Mouse (Mus musculus): Measurements from ENCODE around the gene Itpk1. TPM values are rescaled to one million over a fixed set of nuclear protein-coding genes. Genes with fewer than 3 reads are reported as not detected.
A peak's percentile ranks its signal among the peaks of the same experiment; 100 is the strongest.

Gene Itpk1
- polyA plus RNA-seq, 1 experiment from 2014 or later = 3.0 TPM

- H3K27ac ChIP-seq = no peak overlapping the region
Measured at GRCm38 (mm10) chr12:102651871-102652270, 52.9 kb downstream of the Itpk1 start.

GRCm38 (mm10) chr12:102651401-102651800 is 53.3 kb downstream of the Itpk1 start:
- no peak overlapping the region for H3K9ac ChIP-seq
- H3K27ac ChIP-seq = no peak overlapping the region

More at GRCm38 (mm10) chr12:102651871-102652270, 52.9 kb downstream of the Itpk1 start:
- H3K9ac ChIP-seq = no peak overlapping the region
- H3K4me3 ChIP-seq (replicated peaks) = no peak overlapping the region
- no peaks in the 10 kb centered on the region for H3K27me3 ChIP-seq
- no peaks in the 10 kb centered on the region for H3K36me3 ChIP-seq
- no peak overlapping the region for H3K4me2 ChIP-seq
- 61% methylated on average over 8 of the region's 8 CpGs for WGBS (ENCODE audit: insufficient replicate concordance)
- ATAC-seq (ENCODE audit: low read depth) (no peak), DNase-seq (no peak)
- no peaks in the 10 kb centered on the region for H3K9me3 ChIP-seq (replicated peaks)
- peaks cover 25% of the 10 kb centered on the region for H3K4me1 ChIP-seq (replicated peaks)

GRCm38 (mm10) chr12:102650649-102651048 is 54.1 kb downstream of the Itpk1 start:
- DNase-seq (no peak), ATAC-seq (ENCODE audit: low read depth) (no peak)
- Histone ChIP-seq H3K27me3 (no peaks in the 10 kb centered on the region), H3K4me2 (no peak overlapping the region), H3K27ac (no peak overlapping the region), H3K9ac (no peak overlapping the region), H3K36me3 (no peaks in the 10 kb centered on the region), H3K4me3 (replicated peaks) (no peak overlapping the region), H3K4me1 (replicated peaks) (peaks cover 37% of the 10 kb centered on the region), H3K9me3 (replicated peaks) (no peaks in the 10 kb centered on the region)
- 81% methylated on average over 4 of the region's 4 CpGs for WGBS (ENCODE audit: insufficient replicate concordance)

More at GRCm38 (mm10) chr12:102651401-102651800, 53.3 kb downstream of the Itpk1 start:
- Histone ChIP-seq H3K4me3 (replicated peaks) (no peak overlapping the region), H3K27me3 (no peaks in the 10 kb centered on the region), H3K36me3 (no peaks in the 10 kb centered on the region), H3K4me1 (replicated peaks) (peaks cover 29% of the 10 kb centered on the region), H3K4me2 (no peak overlapping the region), H3K9me3 (replicated peaks) (no peaks in the 10 kb centered on the region)
- DNase-seq (no peak), ATAC-seq (ENCODE audit: low read depth) (no peak)
- WGBS (ENCODE audit: insufficient replicate concordance) = 74% methylated on average over 8 of the region's 8 CpGs

- Histone ChIP-seq H3K27ac (peak overlapping the region; percentile 61), H3K9ac (no peak overlapping the region), H3K4me3 (replicated peaks) (no peak overlapping the region), H3K36me3 (no peaks in the 10 kb centered on the region), H3K4me2 (no peak overlapping the region), H3K27me3 (no peaks in the 10 kb centered on the region), H3K4me1 (replicated peaks) (peaks cover 53% of the 10 kb centered on the region), H3K9me3 (replicated peaks) (no peaks in the 10 kb centered on the region)
- ATAC-seq (ENCODE audit: low read depth) (peak; percentile 74), DNase-seq (no peak)
- 33% methylated on average over 14 of the region's 14 CpGs for WGBS (ENCODE audit: insufficient replicate concordance)
Measured at GRCm38 (mm10) chr12:102647839-102648564, 56.7 kb downstream of the Itpk1 start.

- Histone ChIP-seq H3K4me2 (0 out of 2 replicates have a peak overlapping the region, but pooled peaks have one; percentile 2), H3K4me1 (replicated peaks) (peaks cover 44% of the 10 kb centered on the region), H3K27ac (peak overlapping the region; percentile 61), H3K9me3 (replicated peaks) (no peaks in the 10 kb centered on the region), H3K27me3 (no peaks in the 10 kb centered on the region), H3K4me3 (replicated peaks) (no peak overlapping the region), H3K36me3 (no peaks in the 10 kb centered on the region), H3K9ac (no peak overlapping the region)
- ATAC-seq (ENCODE audit: low read depth) (peak; percentile 22), DNase-seq (no peak)
- WGBS (ENCODE audit: insufficient replicate concordance) = 36% methylated on average over 7 of the region's 7 CpGs
Measured at GRCm38 (mm10) chr12:102646586-102647260, 58.0 kb downstream of the Itpk1 start.

GRCm38 (mm10) chr12:102645911-102646585 is 58.7 kb downstream of the Itpk1 start:
- Histone ChIP-seq H3K27me3 (no peaks in the 10 kb centered on the region), H3K9me3 (replicated peaks) (no peaks in the 10 kb centered on the region), H3K4me3 (replicated peaks) (no peak overlapping the region), H3K36me3 (no peaks in the 10 kb centered on the region), H3K27ac (peak overlapping the region; percentile 34), H3K4me1 (replicated peaks) (peaks cover 44% of the 10 kb centered on the region), H3K4me2 (no peak overlapping the region), H3K9ac (no peak overlapping the region)
- DNase-seq = no peak
- no peak for ATAC-seq (ENCODE audit: low read depth)
- WGBS (ENCODE audit: insufficient replicate concordance) = 40% methylated on average over 6 of the region's 6 CpGs

- no peaks in the 10 kb centered on the region for H3K9me3 ChIP-seq (replicated peaks)
- H3K36me3 ChIP-seq = no peaks in the 10 kb centered on the region
- no peak overlapping the region for H3K4me2 ChIP-seq
- ATAC-seq (ENCODE audit: low read depth) (no peak), DNase-seq (no peak)
- H3K9ac ChIP-seq = no peak overlapping the region
- H3K27me3 ChIP-seq = no peaks in the 10 kb centered on the region
- no peak overlapping the region for H3K27ac ChIP-seq
- WGBS (ENCODE audit: insufficient replicate concordance) = 72% methylated on average over 6 of the region's 6 CpGs
- peaks cover 43% of the 10 kb centered on the region for H3K4me1 ChIP-seq (replicated peaks)
- no peak overlapping the region for H3K4me3 ChIP-seq (replicated peaks)
Measured at GRCm38 (mm10) chr12:102643316-102643715, 61.4 kb downstream of the Itpk1 start.

- Histone ChIP-seq H3K27ac (no peak overlapping the region), H3K9me3 (replicated peaks) (no peaks in the 10 kb centered on the region), H3K36me3 (no peaks in the 10 kb centered on the region), H3K27me3 (no peaks in the 10 kb centered on the region), H3K4me2 (no peak overlapping the region), H3K9ac (no peak overlapping the region), H3K4me1 (replicated peaks) (peaks cover 19% of the 10 kb centered on the region), H3K4me3 (replicated peaks) (no peak overlapping the region)
- no peak for ATAC-seq (ENCODE audit: low read depth)
- 59% methylated on average over 9 of the region's 9 CpGs for WGBS (ENCODE audit: insufficient replicate concordance)
- no peak for DNase-seq
Measured at GRCm38 (mm10) chr12:102640436-102641163, 64.1 kb downstream of the Itpk1 start.

GRCm38 (mm10) chr12:102638878-102639277 is 65.9 kb downstream of the Itpk1 start:
- WGBS (ENCODE audit: insufficient replicate concordance) = 49% methylated on average over 3 of the region's 3 CpGs
- Histone ChIP-seq H3K27ac (no peak overlapping the region), H3K9ac (no peak overlapping the region), H3K9me3 (replicated peaks) (no peaks in the 10 kb centered on the region), H3K36me3 (no peaks in the 10 kb centered on the region), H3K27me3 (no peaks in the 10 kb centered on the region), H3K4me3 (replicated peaks) (no peak overlapping the region), H3K4me1 (replicated peaks) (peaks cover 6% of the 10 kb centered on the region; the same call in 1 of the 2 replicates), H3K4me2 (no peak overlapping the region)
- DNase-seq (no peak), ATAC-seq (ENCODE audit: low read depth) (no peak)

- Histone ChIP-seq H3K9me3 (replicated peaks) (no peaks in the 10 kb centered on the region), H3K36me3 (no peaks in the 10 kb centered on the region), H3K9ac (no peak overlapping the region), H3K4me1 (replicated peaks) (peaks cover 3% of the 10 kb centered on the region; the same call in 1 of the 2 replicates), H3K27me3 (no peaks in the 10 kb centered on the region), H3K4me2 (no peak overlapping the region), H3K27ac (no peak overlapping the region), H3K4me3 (replicated peaks) (no peak overlapping the region)
- 69% methylated on average over 10 of the region's 10 CpGs for WGBS (ENCODE audit: insufficient replicate concordance)
- no peak for ATAC-seq (ENCODE audit: low read depth)
- DNase-seq = no peak
Measured at GRCm38 (mm10) chr12:102637235-102637634, 67.5 kb downstream of the Itpk1 start.

Data from liver, embryonic 13.5 days (tissue).